Mouse (Mus musculus): ENCODE data around the gene Atp1a3.

Atp1a3 gene

GRCm38 (mm10) chr7:24964897-24965535, 40.7 kb downstream of the Atp1a3 start:
- DNase-seq (ENCODE audit: low read depth, low spot score): no peak

GRCm38 (mm10) chr7:24964288-24964687, 41.5 kb downstream of the Atp1a3 start:
- DNase-seq (ENCODE audit: low read depth, low spot score): no peak

- no peak for DNase-seq (ENCODE audit: low read depth, low spot score)
These were observed 50.5 kb downstream of the Atp1a3 start for GRCm38 (mm10) chr7:24955226-24955625.

- no peak for DNase-seq (ENCODE audit: low read depth, low spot score)
These were observed 51.3 kb downstream of the Atp1a3 start for GRCm38 (mm10) chr7:24954450-24954849.

GRCm38 (mm10) chr7:24953966-24954365, 51.8 kb downstream of the Atp1a3 start:
- no peak for DNase-seq (ENCODE audit: low read depth, low spot score)

GRCm38 (mm10) chr7:24949958-24950623, 55.7 kb downstream of the Atp1a3 start:
- DNase-seq (ENCODE audit: low read depth, low spot score): no peak

GRCm38 (mm10) chr7:24948774-24949173, 57.0 kb downstream of the Atp1a3 start:
- DNase-seq (ENCODE audit: low read depth, low spot score): no peak

GRCm38 (mm10) chr7:24947316-24948048, 58.3 kb downstream of the Atp1a3 start:
- DNase-seq (ENCODE audit: low read depth, low spot score): no peak

- DNase-seq (ENCODE audit: low read depth, low spot score): no peak
These were observed 61.4 kb downstream of the Atp1a3 start, which contains the start of gene Gm4881 for GRCm38 (mm10) chr7:24944257-24944950. TSS of gene Gm4881 (minus strand) at chr7:24944494.

GRCm38 (mm10) chr7:24943641-24944040, 62.1 kb downstream of the Atp1a3 start:
- no peak for DNase-seq (ENCODE audit: low read depth, low spot score)

GRCm38 (mm10) chr7:24931651-24932050, 74.1 kb downstream of the Atp1a3 start:
- no peak for DNase-seq (ENCODE audit: low read depth, low spot score)

GRCm38 (mm10) chr7:24930475-24930874, 75.3 kb downstream of the Atp1a3 start:
- no peak for DNase-seq (ENCODE audit: low read depth, low spot score)

Measured in brain, embryonic 18.5 days (tissue).